In genomic region chr4:154596805-154597204, GRCm38 (mm10) we compare ENCODE assay signal across 29 mouse cellular contexts. TPM values are rescaled to one million over a fixed set of nuclear protein-coding genes. Genes with fewer than 3 reads are reported as not detected.
DNase-seq lines count a peak whose midpoint lies in the region; ATAC-seq and TF ChIP-seq lines count a peak whose summit lies in the region.
"Had no signal": no experiment of that assay in that cellular context is flagged by ENCODE, and none has a peak within 500 bp of the region (broad histone marks: within the 10 kb centered on the region; RNA-seq: fewer than 3 reads in every experiment).

No protein-coding gene starts in this region.

- H3K9me3 ChIP-seq in forebrain, embryonic 12.5 days, result no peaks in the 10 kb centered on the region
- H3K9me3 ChIP-seq in forebrain, embryonic 14.5 days (replicated peaks; ENCODE audit: control insufficient read depth, low read length), result no peaks in the 10 kb centered on the region
- H3K9me3 ChIP-seq in liver, postnatal 0 days (ENCODE audit: low read length), result no peaks in the 10 kb centered on the region
- no peaks in the 10 kb centered on the region for H3K9me3 ChIP-seq in liver, embryonic 12.5 days (replicated peaks)
- H3K9me3 ChIP-seq in stomach, embryonic 15.5 days, result no peaks in the 10 kb centered on the region
- H3K9me3 ChIP-seq: embryonic facial prominence, embryonic 15.5 days; forebrain, embryonic 15.5 days; hindbrain, embryonic 10.5 days; hindbrain, embryonic 15.5 days; limb, embryonic 10.5 days; limb, embryonic 15.5 days; lung, embryonic 15.5 days; neural tube, embryonic 13.5 days had no signal

- H3K36me3 ChIP-seq in forebrain, embryonic 12.5 days (replicated peaks), result no peaks in the 10 kb centered on the region
- H3K36me3 ChIP-seq in forebrain, embryonic 14.5 days (ENCODE audit: control insufficient read depth, insufficient read depth, low read length), result no peaks in the 10 kb centered on the region
- no peaks in the 10 kb centered on the region for H3K36me3 ChIP-seq in liver, postnatal 0 days (replicated peaks; ENCODE audit: insufficient read depth, low read length)
- H3K36me3 ChIP-seq in liver, embryonic 12.5 days, result no peaks in the 10 kb centered on the region
- no peaks in the 10 kb centered on the region for H3K36me3 ChIP-seq in stomach, embryonic 15.5 days
- H3K36me3 ChIP-seq: embryonic facial prominence, embryonic 15.5 days; forebrain, embryonic 15.5 days; G1E; hindbrain, embryonic 10.5 days; hindbrain, embryonic 15.5 days; limb, embryonic 15.5 days; lung, embryonic 15.5 days; neural tube, embryonic 13.5 days had no signal

- no peak for DNase-seq in forebrain, embryonic 14.5 days (ENCODE audit: low spot score)
- DNase-seq in liver, result peak; percentile 34
- no peak for DNase-seq in liver, postnatal 0 days
- DNase-seq in kidney, postnatal 4 days, result no peak
- no peak for DNase-seq in thymus, postnatal 4 days
- DNase-seq: adrenal gland, postnatal 10 days; cerebellum, adult 18-20 months; cerebellum, postnatal 14 days; gastrocnemius, adult 2 months; gastrocnemius, postnatal 36 days; heart, postnatal 10 days; kidney, adult 18-20 months; kidney, postnatal 36 days; layer of hippocampus, postnatal 36 days; thymus, postnatal 14 days had no signal

- no peak overlapping the region for H3K4me2 ChIP-seq in forebrain, embryonic 12.5 days
- no peak overlapping the region for H3K4me2 ChIP-seq in forebrain, embryonic 14.5 days (ENCODE audit: low read length)
- H3K4me2 ChIP-seq in liver, postnatal 0 days (ENCODE audit: low read depth, low read length), result no peak overlapping the region
- H3K4me2 ChIP-seq in liver, embryonic 12.5 days, result no peak overlapping the region
- H3K4me2 ChIP-seq in stomach, embryonic 15.5 days, result no peak overlapping the region
- H3K4me2 ChIP-seq: embryonic facial prominence, embryonic 15.5 days; forebrain, embryonic 15.5 days; hindbrain, embryonic 15.5 days; limb, embryonic 15.5 days; lung, embryonic 15.5 days; midbrain, embryonic 11.5 days; neural tube, embryonic 13.5 days had no signal

- 50% methylated on average over 4 of the region's 4 CpGs for WGBS in forebrain, embryonic 12.5 days
- WGBS in forebrain, embryonic 14.5 days, result 47% methylated on average over 4 of the region's 4 CpGs
- WGBS in liver, postnatal 0 days (ENCODE audit: insufficient replicate concordance), result 52% methylated on average over 4 of the region's 4 CpGs
- WGBS in liver, embryonic 12.5 days (ENCODE audit: insufficient replicate concordance), result 44% methylated on average over 4 of the region's 4 CpGs
- WGBS in stomach, embryonic 15.5 days, result 52% methylated on average over 4 of the region's 4 CpGs

- peaks cover 27% of the 10 kb centered on the region for H3K27me3 ChIP-seq in forebrain, embryonic 12.5 days
- H3K27me3 ChIP-seq in forebrain, embryonic 14.5 days (replicated peaks; ENCODE audit: control insufficient read depth, insufficient read depth, low read length), result no peaks in the 10 kb centered on the region
- H3K27me3 ChIP-seq in liver, postnatal 0 days (ENCODE audit: insufficient read depth, low read length), result no peaks in the 10 kb centered on the region
- H3K27me3 ChIP-seq in liver, embryonic 12.5 days (replicated peaks), result peaks cover 58% of the 10 kb centered on the region
- no peaks in the 10 kb centered on the region for H3K27me3 ChIP-seq in stomach, embryonic 15.5 days (replicated peaks)

- no peak for ATAC-seq in forebrain, embryonic 12.5 days (ENCODE audit: low FRiP score)
- ATAC-seq in forebrain, embryonic 14.5 days, result no peak
- ATAC-seq in liver, postnatal 0 days, result no peak
- ATAC-seq in liver, embryonic 12.5 days, result peak; percentile 65
- ATAC-seq in stomach, embryonic 15.5 days (ENCODE audit: insufficient read depth, low FRiP score, low read depth), result peak; percentile 50; the same call in 1 of the 2 replicates
- ATAC-seq: forebrain, embryonic 15.5 days had no signal

- TF ChIP-seq EP300 in liver, postnatal 0 days (IDR thresholded peaks at IDR 0.05; ENCODE audit: low read depth), result no peak

- peaks cover 99% of the 10 kb centered on the region for H3K4me1 ChIP-seq in forebrain, embryonic 12.5 days
- H3K4me1 ChIP-seq in forebrain, embryonic 14.5 days (ENCODE audit: control insufficient read depth, insufficient read depth, low read length), result peaks cover 80% of the 10 kb centered on the region
- peaks cover 11% of the 10 kb centered on the region for H3K4me1 ChIP-seq in liver, postnatal 0 days (ENCODE audit: insufficient read depth)
- H3K4me1 ChIP-seq in liver, embryonic 12.5 days, result peaks cover 22% of the 10 kb centered on the region
- H3K4me1 ChIP-seq in stomach, embryonic 15.5 days, result peaks cover 31% of the 10 kb centered on the region

- peak overlapping the region; percentile 94; the same call in 1 of the 2 replicates for H3K27ac ChIP-seq in forebrain, embryonic 12.5 days
- H3K27ac ChIP-seq in forebrain, embryonic 14.5 days (ENCODE audit: low read depth, low read length), result no peak overlapping the region
- no peak overlapping the region for H3K27ac ChIP-seq in liver, postnatal 0 days (ENCODE audit: low read depth)
- H3K27ac ChIP-seq in liver, embryonic 12.5 days, result no peak overlapping the region
- H3K27ac ChIP-seq in stomach, embryonic 15.5 days, result no peak overlapping the region
- H3K27ac ChIP-seq: embryonic facial prominence, embryonic 15.5 days; forebrain, embryonic 15.5 days; hindbrain, embryonic 15.5 days; limb, embryonic 10.5 days; limb, embryonic 15.5 days; lung, embryonic 15.5 days; neural tube, embryonic 13.5 days had no signal

- no peak overlapping the region for H3K4me3 ChIP-seq in forebrain, embryonic 12.5 days (replicated peaks)
- no peak overlapping the region for H3K4me3 ChIP-seq in forebrain, embryonic 14.5 days (ENCODE audit: low read depth, low read length)
- no peak overlapping the region for H3K4me3 ChIP-seq in liver, postnatal 0 days (ENCODE audit: low read depth, low read length)
- no peak overlapping the region for H3K4me3 ChIP-seq in liver, embryonic 12.5 days
- H3K4me3 ChIP-seq in stomach, embryonic 15.5 days (replicated peaks), result no peak overlapping the region
- H3K4me3 ChIP-seq: embryonic facial prominence, embryonic 15.5 days; forebrain, embryonic 15.5 days; gastrocnemius, adult 2 months; hindbrain, embryonic 10.5 days; hindbrain, embryonic 15.5 days; limb, embryonic 10.5 days; limb, embryonic 15.5 days; lung, embryonic 15.5 days; myocyte; neural tube, embryonic 13.5 days had no signal

- no peak overlapping the region for H3K9ac ChIP-seq in forebrain, embryonic 12.5 days
- H3K9ac ChIP-seq in forebrain, embryonic 14.5 days (ENCODE audit: low read length), result no peak overlapping the region; the same call in 1 of the 2 replicates
- H3K9ac ChIP-seq in liver, postnatal 0 days (replicated peaks), result no peak overlapping the region
- no peak overlapping the region for H3K9ac ChIP-seq in liver, embryonic 12.5 days
- no peak overlapping the region for H3K9ac ChIP-seq in stomach, embryonic 15.5 days
- H3K9ac ChIP-seq: embryonic facial prominence, embryonic 15.5 days; forebrain, embryonic 15.5 days; hindbrain, embryonic 15.5 days; limb, embryonic 15.5 days; lung, embryonic 15.5 days; neural tube, embryonic 13.5 days had no signal

- TF ChIP-seq CTCF in liver, postnatal 0 days (IDR thresholded peaks at IDR 0.05; ENCODE audit: low read depth), result no peak

RNA-seq across cellular contexts. Expression of gene Prdm16, which starts 39.9 kb away (rescaled TPM):
- polyA plus RNA-seq in forebrain, embryonic 12.5 days (2016; fragmentation: Nextera tagmentation; extraction: Ambion mirVana), result 40.5 and 49.4 TPM in 2 replicates
- polyA plus RNA-seq in forebrain, embryonic 14.5 days (2014; fragmentation: Nextera tagmentation; extraction: Ambion mirVana), result 20.6 and 25.0 TPM in 2 replicates
- polyA plus RNA-seq in liver, postnatal 0 days (2015; fragmentation: Nextera tagmentation; extraction: Ambion mirVana), result 0.75 and 2.2 TPM in 2 replicates
- polyA plus RNA-seq in liver, embryonic 12.5 days (2016; fragmentation: Nextera tagmentation; extraction: Ambion mirVana), result 2.4 and 2.7 TPM in 2 replicates
- 20.8 and 23.9 TPM in 2 replicates for polyA plus RNA-seq in stomach, embryonic 15.5 days (2015; fragmentation: Nextera tagmentation; extraction: Ambion mirVana)
- polyA plus RNA-seq: G1E, myocyte had no signal

Comparison
In these comparisons a context has a peak if more than half of its experiments do, and no peak if none do; other contexts are left out.
1. ATAC-seq: peak in liver, embryonic 12.5 days (single experiment) and stomach, embryonic 15.5 days (single experiment); none in forebrain, embryonic 12.5 days (single experiment), forebrain, embryonic 14.5 days (single experiment) and liver, postnatal 0 days (single experiment).